Mouse (Mus musculus) kidney, postnatal 0 days (tissue): ENCODE data around the gene Cxcl12. TPM values are rescaled to one million over a fixed set of nuclear protein-coding genes. Genes with fewer than 3 reads are reported as not detected.
A peak's percentile ranks its signal among the peaks of the same experiment; 100 is the strongest.

Experiments used
- ATAC-seq: fragments of 200-750 bp; cut with Nextera tagmentation; replicated peaks from 2 replicates; pipeline ENCODE4 v1.8.0; 2017; ENCODE audit warnings: low read depth, moderate number of reproducible peaks, moderate TSS enrichment, moderate library complexity; ENCODE audit not compliant: low FRiP score
- DNase-seq: peaks from one replicate; pipeline ENCODE4 v3.0.0-alpha.2; 2016; ENCODE audit warnings: low spot score
- H3K27ac ChIP-seq: fragments of 300-500 bp; sonication (generic); 2 replicates; pipeline ENCODE4 v1.5.1; 2014; ENCODE audit warnings: mild to moderate bottlenecking
- H3K27me3 ChIP-seq: fragments of 300-500 bp; sonication (generic); 2 replicates; pipeline ENCODE4 v1.6.1; 2014; ENCODE audit warnings: low read length, mixed read lengths; ENCODE audit not compliant: insufficient read depth
- H3K36me3 ChIP-seq: fragments of 300-500 bp; sonication (generic); 2 replicates; pipeline ENCODE4 v1.6.1; 2014; ENCODE audit warnings: low read length, mixed read lengths; ENCODE audit not compliant: insufficient read depth
- H3K4me1 ChIP-seq: fragments of 300-500 bp; sonication (generic); replicated peaks from 2 replicates; pipeline ENCODE4 v1.6.1; 2014; ENCODE audit warnings: antibody characterized with exemption, low read length, mixed read lengths; ENCODE audit not compliant: insufficient read depth
- H3K4me2 ChIP-seq: fragments of 300-500 bp; sonication (generic); 2 replicates; pipeline ENCODE4 v1.6.1; 2014; ENCODE audit warnings: mild to moderate bottlenecking, low read length, moderate library complexity, mixed read lengths
- H3K4me3 ChIP-seq: fragments of 300-500 bp; sonication (generic); replicated peaks from 2 replicates; pipeline ENCODE4 v1.5.1; 2014; ENCODE audit warnings: low read depth, low read length
- H3K9ac ChIP-seq: fragments of 300-500 bp; sonication (generic); 2 replicates; pipeline ENCODE4 v1.6.1; 2014; ENCODE audit warnings: low read depth, low read length
- H3K9me3 ChIP-seq: fragments of 300-500 bp; sonication (generic); replicated peaks from 2 replicates; pipeline ENCODE4 v1.6.1; 2016; ENCODE audit warnings: low read length, inconsistent platforms, mixed read lengths
- CTCF ChIP-seq: IDR thresholded peaks from 2 replicates; pipeline ENCODE4 v1.5.1; 2016; ENCODE audit warnings: antibody characterized with exemption, low read depth, mild to moderate bottlenecking, moderate library complexity
- WGBS: fragments of 180-500 bp; shearing (Covaris S2); extraction: QIAGEN DNeasy Blood & Tissue Kit; methylation state at CpG from one replicate; pipeline ENCODE4 v1.1.7; 2014; 5-methylcytosine and 5-hydroxymethylcytosine counted together
- polyA plus RNA-seq: library from polyadenylated mRNA; unstranded; fragments of >200 nt; fragmentation: Nextera tagmentation; extraction: Ambion mirVana; gene quantifications from 2 replicates; pipeline ENCODE4 v1.2.1, GENCODE M21; 2015

Cxcl12 gene
- polyA plus RNA-seq, result 194 and 204 TPM in 2 replicates

DNA sequence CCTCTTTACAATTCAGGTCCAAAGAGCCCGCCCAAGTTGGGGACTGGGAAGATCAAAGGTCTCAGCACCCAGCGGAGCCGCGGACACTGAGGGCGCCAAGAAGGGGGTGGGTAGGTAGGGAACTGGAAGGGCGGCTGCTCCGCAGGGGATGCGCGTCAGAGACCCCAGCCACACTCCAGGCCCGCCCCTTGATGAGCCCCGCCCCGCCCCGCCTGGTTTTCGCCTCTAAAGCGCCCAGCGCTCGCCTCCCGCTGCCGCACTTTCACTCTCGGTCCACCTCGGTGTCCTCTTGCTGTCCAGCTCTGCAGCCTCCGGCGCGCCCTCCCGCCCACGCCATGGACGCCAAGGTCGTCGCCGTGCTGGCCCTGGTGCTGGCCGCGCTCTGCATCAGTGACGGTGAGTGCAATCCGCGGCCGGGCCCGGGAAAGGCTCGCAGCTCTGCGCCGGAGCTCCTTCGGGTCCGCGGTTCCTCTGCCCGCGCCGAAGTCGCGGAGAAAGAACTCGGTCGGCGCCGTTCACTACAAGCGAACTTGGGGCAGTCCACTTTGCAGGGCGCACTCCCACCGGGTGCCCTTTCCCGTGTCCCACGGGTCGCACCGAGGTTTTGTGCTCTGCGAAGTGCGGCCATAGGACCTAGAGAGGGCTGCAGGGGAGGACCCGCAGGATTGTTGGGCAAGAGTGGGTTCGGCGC, at the start of gene Cxcl12:
TSS of gene Cxcl12 (plus strand) at position 215 of the 691 bp plus-strand sequence.
- Histone ChIP-seq H3K36me3 (no peaks in the 10 kb centered on the region), H3K9me3 (no peaks in the 10 kb centered on the region), H3K27ac (peak within 1 kb of the TSS; percentile 57), H3K4me3 (peak within 1 kb of the TSS; percentile 73), H3K9ac (peak within 1 kb of the TSS; percentile 78), H3K27me3 (no peaks in the 10 kb centered on the region; the same call in 1 of the 2 replicates), H3K4me2 (peak within 1 kb of the TSS; percentile 90), H3K4me1 (peaks cover 4% of the 10 kb centered on the region; the same call in 1 of the 2 replicates)
- DNase-seq (peak; percentile 86), ATAC-seq (peak; percentile 64)
- WGBS, result 1% methylated on average over 62 of the region's 64 CpGs
- no peak for TF ChIP-seq CTCF

DNA sequence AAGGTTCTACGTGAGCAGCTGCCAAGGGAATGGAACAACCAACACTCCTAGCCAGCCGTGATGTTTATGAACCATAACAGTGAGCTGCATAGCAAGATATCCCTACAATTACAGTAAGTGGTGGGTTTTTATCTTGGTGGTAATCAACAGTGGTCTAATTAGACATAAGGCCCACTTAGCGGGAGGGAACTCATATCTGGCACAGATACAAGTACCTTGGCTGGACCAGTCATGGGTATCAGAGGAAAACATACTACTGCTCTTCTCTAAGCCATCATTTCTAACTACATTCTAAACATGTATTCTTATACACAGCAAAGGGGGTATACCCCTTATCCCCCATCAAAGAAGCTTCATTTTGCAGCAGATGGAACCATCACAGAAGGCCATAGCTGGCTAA, 46.3 kb upstream of the Cxcl12 start:
- no peak for TF ChIP-seq CTCF
- no peak overlapping the region for H3K4me2 ChIP-seq
- 76% methylated on average over 3 of the region's 3 CpGs for whole genome bisulfite sequencing
- no peaks in the 10 kb centered on the region for H3K27me3 ChIP-seq
- no peak overlapping the region for H3K4me3 ChIP-seq
- ATAC-seq (no peak), DNase-seq (no peak)
- H3K9me3 ChIP-seq, result no peaks in the 10 kb centered on the region
- H3K36me3 ChIP-seq, result no peaks in the 10 kb centered on the region
- no peaks in the 10 kb centered on the region for H3K4me1 ChIP-seq
- H3K27ac ChIP-seq, result no peak overlapping the region
- H3K9ac ChIP-seq, result no peak overlapping the region

DNA sequence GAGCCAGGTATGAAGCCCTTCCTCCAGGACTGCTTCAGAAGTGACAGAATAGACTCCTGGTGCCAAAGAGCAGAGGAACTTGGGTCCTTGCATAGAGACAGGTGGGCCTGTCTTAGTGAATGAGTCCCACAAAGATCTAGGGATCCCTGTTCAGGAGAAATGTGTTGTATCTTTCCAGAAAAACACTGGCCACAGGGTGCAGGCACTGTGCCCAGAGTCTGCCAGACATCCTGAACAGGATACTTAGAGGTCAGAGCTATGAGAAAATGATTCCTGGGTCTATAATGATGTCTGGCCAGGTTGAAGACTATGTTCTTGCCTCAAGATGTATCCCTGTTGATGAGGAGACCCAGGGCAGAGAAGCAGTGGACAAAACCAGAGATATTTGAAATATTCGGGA, 42.0 kb upstream of the Cxcl12 start:
- 88% methylated on average over 1 of the region's 1 CpGs for WGBS
- no peak overlapping the region for H3K27ac ChIP-seq

DNA sequence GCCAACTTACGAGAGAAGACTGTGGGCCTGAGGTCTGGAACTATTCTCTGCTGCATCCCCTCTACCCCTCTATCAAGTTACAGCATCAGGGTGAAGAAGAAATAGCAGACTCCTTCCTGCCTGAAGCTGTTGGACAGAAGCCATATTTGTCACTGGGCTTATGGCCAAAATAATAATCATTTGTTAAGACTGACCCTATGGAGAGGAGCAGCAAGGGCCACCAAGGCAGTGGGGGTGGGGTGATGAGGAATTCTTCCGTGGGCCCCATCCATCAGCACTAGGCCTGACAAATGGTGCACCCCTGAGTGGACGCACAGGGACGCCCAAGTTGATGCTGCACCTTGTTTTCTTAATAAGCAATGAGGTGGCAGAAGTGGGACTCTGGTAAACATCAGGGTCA, 38.9 kb upstream of the Cxcl12 start:
- Histone ChIP-seq H3K9ac (no peak overlapping the region), H3K9me3 (no peaks in the 10 kb centered on the region), H3K36me3 (no peaks in the 10 kb centered on the region), H3K4me3 (no peak overlapping the region), H3K27me3 (no peaks in the 10 kb centered on the region), H3K4me2 (no peak overlapping the region), H3K4me1 (peaks cover 9% of the 10 kb centered on the region; the same call in 1 of the 2 replicates), H3K27ac (no peak overlapping the region)
- DNase-seq (peak; percentile 50), ATAC-seq (no peak)
- 34% methylated on average over 4 of the region's 4 CpGs for WGBS
- TF ChIP-seq CTCF, result no peak

More for the DNA sequence above, 42.0 kb upstream of the Cxcl12 start:
- Histone ChIP-seq H3K4me2 (no peak overlapping the region), H3K9ac (no peak overlapping the region), H3K4me1 (peaks cover 9% of the 10 kb centered on the region; the same call in 1 of the 2 replicates), H3K9me3 (no peaks in the 10 kb centered on the region), H3K27me3 (no peaks in the 10 kb centered on the region), H3K4me3 (no peak overlapping the region), H3K36me3 (no peaks in the 10 kb centered on the region)
- ATAC-seq, result no peak
- no peak for DNase-seq
- TF ChIP-seq CTCF, result no peak

DNA sequence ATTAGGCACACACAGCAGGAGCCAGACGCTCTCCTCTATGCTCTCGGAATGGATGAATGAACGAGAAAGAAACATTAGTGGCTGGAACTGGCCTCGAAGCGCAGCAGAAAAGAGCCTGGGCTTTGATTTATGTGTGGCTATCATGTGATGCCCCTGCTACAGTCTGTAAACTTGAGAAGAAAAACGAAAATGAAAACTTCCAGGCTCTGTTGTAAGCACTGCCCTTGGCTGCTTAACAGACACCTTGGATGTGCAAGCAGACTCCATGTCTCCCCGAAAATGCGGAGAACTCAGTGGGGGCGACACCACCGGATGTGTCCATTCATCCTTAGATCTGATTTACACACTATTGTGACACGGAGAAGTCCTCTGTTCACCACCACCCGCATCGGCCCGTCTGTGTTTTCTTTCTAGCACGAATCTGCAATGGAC, 37.6 kb upstream of the Cxcl12 start:
- 0 out of 2 replicates have a peak overlapping the region, but pooled peaks have one; percentile 1 for H3K9ac ChIP-seq

DNA sequence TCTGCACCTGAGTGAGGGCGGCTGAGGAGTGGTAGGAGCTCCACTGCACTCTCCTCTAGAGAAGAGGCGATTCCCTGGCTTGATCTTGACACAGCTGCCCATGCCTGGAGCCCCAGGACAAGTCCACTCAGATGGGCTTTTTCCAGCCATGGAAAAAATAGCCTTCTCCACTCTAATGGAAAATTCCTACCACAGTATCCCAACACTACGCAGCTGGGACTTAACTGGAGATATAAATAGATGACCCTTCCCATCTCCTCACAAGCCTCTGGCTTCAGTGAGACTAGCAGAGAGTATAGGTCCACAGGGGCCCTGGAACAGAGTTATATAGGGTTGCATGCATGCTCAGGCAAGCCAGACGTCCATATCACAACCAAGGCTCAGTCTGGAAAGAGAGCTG, 33.8 kb upstream of the Cxcl12 start:
- Histone ChIP-seq H3K9me3 (no peaks in the 10 kb centered on the region), H3K27me3 (no peaks in the 10 kb centered on the region), H3K9ac (no peak overlapping the region), H3K4me3 (no peak overlapping the region), H3K4me1 (peaks cover 7% of the 10 kb centered on the region; the same call in 1 of the 2 replicates), H3K4me2 (no peak overlapping the region), H3K27ac (no peak overlapping the region), H3K36me3 (no peaks in the 10 kb centered on the region)
- ATAC-seq, result no peak
- peak; percentile 55 for DNase-seq
- WGBS, result 55% methylated on average over 4 of the region's 4 CpGs
- no peak for TF ChIP-seq CTCF

More for the DNA sequence above, 37.6 kb upstream of the Cxcl12 start:
- ATAC-seq (peak; percentile 46), DNase-seq (peak; percentile 87)
- no peaks in the 10 kb centered on the region for H3K36me3 ChIP-seq
- peak overlapping the region; percentile 18 for H3K4me3 ChIP-seq
- H3K4me1 ChIP-seq, result peaks cover 9% of the 10 kb centered on the region; the same call in 1 of the 2 replicates
- H3K9me3 ChIP-seq, result no peaks in the 10 kb centered on the region
- H3K27me3 ChIP-seq, result no peaks in the 10 kb centered on the region
- H3K4me2 ChIP-seq, result peak overlapping the region; percentile 40
- no peak for TF ChIP-seq CTCF
- H3K27ac ChIP-seq, result peak overlapping the region; percentile 10; the same call in 1 of the 2 replicates
- WGBS, result 9% methylated on average over 15 of the region's 15 CpGs
